Mouse (Mus musculus) spleen, postnatal 4 days (tissue): ENCODE data around the gene Ndufb4.
"Not testable (repeated sequence)": the region's sequence is repeated elsewhere in the genome, so short reads cannot be mapped to it uniquely, and the experiment has no call there.

Source experiments
- DNase-seq, 2 experiments: peaks; one replicate each; pipeline ENCODE4 v3.0.0; 2022; ENCODE audit warnings: low spot score in 2 of 2

Ndufb4 gene

DNA sequence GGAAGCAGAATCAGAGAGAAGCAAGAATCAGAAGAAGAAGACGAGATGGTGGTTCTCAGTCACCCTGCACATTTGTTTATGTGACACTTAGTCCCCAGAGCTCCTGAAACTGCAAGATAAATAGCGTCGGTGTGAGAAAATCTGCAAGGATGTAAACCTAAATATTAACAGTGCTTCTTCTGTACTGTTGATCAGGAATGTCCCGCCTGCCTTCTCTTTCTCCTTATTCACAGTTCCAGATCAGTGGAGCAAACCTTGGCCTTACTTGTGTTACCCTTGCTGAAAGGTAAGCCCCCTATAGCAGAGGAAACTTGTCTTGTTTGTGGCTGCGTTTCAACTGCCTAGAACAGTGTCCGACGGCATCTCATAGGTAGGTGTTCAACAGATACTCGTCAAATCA, 23.3 kb upstream of the Ndufb4 start:
- DNase-seq, result no peak

DNA sequence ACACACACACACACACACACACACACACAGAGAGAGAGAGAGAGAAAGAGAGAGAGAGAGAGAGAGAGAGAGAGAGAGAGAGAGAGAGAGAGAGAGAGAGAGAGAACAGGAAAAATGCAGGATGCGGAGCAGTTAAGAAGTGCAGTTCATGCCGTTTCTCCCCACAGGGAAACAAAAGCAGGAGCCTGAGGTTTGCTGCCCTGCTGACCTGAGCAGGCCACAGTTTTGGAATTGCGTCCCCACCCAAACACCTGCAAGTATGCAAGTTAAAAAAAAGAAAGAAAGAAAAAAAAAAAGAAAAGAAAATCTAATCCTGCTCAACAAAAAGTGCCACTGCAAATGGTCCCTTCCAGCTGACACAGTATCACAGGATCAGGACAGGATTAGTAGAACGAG, 22.4 kb upstream of the Ndufb4 start:
- DNase-seq, result no peak

DNA sequence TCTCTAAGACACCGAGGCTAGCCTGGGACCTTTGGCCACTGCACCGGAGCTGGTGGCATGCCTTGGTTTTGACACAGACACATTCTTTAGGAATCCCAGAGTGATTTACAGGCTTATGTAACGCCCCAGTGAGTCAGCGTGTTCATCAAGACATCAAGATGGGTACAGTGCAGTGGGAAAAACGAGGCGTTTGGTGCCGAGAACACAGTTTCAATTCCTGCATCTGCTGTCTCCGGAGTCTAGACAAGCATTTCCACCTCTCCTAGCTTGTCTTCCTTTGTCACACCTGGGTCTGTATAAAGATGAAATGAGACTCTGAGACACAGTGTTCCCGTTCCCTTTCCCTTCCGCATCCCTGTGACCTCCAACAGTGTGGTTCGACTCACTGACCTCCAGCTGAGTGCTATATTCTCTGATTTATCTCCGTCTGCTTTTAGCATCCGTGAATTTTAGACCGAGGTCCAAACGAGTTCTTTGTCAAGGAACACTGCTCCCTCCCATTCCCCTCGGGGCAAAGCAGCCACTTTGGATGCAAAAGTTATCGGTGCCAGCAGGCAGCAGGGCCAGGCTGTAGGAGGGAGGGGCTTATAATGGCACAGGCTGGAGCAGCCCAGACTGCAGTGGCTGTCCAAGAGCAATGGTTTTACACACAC, 21.9 kb upstream of the Ndufb4 start:
- DNase-seq, result no peak

GRCm38 (mm10) chr16:37675326-37675725, 21.1 kb upstream of the Ndufb4 start:
- DNase-seq, result no peak

DNA sequence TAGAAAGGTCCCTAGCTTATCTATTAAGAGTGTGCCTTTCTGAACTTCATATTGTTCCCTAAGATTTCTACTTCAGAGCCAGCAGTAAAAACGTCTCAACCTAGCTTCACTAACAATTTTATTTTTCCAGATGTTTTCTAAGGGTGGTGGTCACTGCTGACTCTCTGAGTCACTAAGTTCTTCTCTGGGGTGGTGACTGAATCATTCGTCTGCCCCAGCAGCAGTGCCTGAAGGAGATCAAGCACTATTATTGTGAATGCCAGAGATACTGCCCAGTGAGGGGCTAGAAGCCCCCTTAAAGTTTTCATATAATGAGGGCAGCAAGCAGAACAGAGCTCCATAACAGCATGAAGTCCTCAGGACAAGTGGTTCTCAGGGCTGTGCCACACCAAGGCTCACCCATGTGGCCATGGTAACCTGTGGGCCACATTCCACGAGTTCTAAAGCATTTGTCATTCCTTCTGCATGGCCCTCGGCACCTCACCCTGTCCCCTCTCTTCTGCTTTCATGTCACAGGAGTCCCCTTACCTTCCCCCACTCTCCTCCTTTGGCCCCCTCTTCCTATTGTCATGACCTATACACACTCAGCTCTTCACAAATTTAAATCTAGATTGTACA, 16.5 kb upstream of the Ndufb4 start:
- DNase-seq, result no peak

- no peak for DNase-seq
Observed at GRCm38 (mm10) chr16:37665394-37665935, 11.2 kb upstream of the Ndufb4 start.

DNA sequence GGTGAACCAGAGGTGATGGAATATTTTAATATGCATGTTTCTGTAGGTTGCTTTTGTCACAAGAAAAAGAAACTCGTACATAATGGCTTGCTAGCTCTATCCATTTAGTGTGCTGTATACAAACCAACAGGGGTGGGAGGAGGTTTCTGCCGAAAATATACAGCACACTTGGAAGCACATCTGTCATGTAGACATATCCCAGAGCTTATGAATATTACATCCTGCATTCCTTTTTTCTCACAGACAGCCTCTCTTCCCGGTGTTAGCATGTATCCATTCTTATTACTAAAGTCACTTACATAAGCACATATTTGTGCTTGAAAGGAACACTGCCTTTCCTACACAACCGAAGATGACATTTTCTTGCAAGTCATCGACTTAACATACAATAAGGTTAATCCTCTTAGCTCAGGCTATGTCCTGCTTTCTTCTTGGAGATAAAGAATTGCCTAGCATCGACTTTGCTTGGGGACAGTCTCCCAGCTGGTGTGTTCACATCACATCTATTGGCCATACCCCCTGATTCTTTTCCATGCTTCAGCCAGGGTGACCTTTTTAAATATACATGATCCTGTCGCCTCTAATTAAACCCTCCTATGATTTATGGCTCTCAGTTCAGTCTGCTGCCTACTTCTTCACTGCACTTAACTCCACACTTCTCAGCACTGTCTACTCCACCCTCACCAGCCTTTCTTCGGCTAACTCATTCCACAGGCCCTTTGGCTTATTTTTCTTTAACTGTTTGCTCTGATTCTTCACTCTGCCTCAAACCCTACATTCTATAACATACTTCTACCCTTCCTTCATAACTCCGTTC, 9.6 kb upstream of the Ndufb4 start:
- DNase-seq, result no peak

DNA sequence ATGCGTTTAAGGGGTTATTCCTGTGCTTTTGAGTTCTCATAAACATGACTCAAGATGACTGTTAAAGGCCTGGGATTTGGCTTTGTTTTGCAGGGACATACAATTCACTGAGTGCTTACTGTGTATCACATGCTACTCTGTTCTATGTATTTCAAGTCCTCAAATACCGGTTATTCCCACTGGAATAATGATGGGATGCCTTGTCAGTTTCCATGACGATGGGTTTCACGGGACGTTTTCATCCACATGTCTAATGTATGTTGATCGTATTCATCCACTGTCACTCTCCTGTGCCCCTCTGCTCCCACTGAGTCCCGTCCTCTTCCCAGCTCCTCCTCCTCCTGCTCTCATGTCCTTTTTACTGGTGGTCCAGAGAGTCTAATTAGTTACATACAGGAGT, 2.5 kb upstream of the Ndufb4 start:
- DNase-seq, result no peak

DNA sequence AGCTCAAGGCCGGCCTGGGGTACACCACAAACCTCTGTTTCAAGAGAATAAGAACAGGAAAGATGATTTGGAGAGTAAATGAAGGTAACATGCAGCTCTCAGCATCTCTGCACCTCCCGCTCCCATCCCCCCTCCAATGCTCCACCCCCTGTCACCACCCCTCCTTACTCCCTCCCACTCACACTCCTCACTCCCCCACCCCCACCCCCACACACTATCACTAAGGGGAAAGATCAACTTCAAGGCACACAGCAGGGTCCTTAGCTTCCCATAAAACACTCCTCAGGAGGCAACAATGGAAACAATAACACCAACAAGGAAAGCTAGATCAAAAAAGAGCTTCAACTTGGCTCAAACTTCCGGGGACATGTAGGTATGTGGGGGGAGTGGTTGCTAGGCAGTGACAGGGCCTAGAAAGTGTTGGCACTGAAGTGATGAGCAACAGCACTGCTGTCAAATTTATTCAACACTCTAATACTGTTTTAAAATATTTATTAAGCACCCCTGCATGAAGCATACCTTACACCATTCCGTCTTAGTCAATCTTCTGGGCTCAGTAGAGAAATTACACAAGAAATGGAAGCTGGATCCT, 1.6 kb upstream of the Ndufb4 start:
- no peak for DNase-seq

- DNase-seq, result no peak
Observed at GRCm38 (mm10) chr16:37654831-37655455, 690 bp upstream of the Ndufb4 start.

GRCm38 (mm10) chr16:37653058-37653457, 1.2 kb downstream of the Ndufb4 start:
- DNase-seq, result no peak

DNA sequence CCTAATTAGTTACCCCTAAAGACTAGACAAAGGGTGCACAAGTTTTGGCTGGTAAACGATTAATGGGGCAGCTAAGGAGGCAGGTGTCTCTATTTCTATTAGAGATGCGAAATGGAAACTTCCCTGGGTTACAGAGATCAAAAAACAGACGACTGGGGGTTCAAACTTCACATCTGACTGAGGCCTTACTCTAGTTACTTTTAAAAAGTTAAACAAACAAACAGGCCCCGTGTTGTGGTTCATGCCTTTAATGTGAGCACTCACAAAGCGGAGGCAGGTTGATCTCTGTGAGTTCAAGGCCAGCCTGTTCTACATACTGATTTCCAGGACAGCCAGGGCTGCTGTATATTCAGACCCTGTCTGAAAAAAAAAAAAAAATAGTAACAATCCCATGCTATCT, 1.6 kb downstream of the Ndufb4 start:
- no peak for DNase-seq

GRCm38 (mm10) chr16:37651467-37651866, 2.8 kb downstream of the Ndufb4 start:
- no peak for DNase-seq

- DNase-seq, result no peak
Observed at GRCm38 (mm10) chr16:37649068-37649467, 5.2 kb downstream of the Ndufb4 start.

GRCm38 (mm10) chr16:37647936-37648335, 6.3 kb downstream of the Ndufb4 start:
- no peak for DNase-seq

GRCm38 (mm10) chr16:37647067-37647466, 7.2 kb downstream of the Ndufb4 start:
- no peak for DNase-seq

DNA sequence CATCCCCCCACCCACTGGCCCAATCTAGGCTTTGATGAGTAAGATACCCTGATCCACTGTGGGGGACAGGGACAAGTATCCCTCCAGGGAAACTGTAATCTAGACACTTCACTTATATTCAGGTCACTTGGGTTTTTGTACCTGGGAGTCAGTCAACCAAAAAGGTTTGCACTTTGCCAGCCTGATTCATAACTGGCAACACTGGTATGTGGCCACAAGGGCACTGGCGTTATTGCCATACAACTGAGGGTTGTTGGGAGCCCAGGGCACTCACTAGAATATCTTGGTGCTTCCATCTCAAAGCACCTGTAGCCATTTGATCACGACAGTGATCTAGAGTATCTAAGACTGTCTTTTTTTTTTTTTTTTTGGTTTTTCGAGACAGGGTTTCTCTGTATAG, 8.5 kb downstream of the Ndufb4 start:
- no peak for DNase-seq

GRCm38 (mm10) chr16:37645211-37645610, 9.0 kb downstream of the Ndufb4 start:
- no peak for DNase-seq

GRCm38 (mm10) chr16:37644486-37644885, 9.8 kb downstream of the Ndufb4 start:
- DNase-seq, result no peak

DNA sequence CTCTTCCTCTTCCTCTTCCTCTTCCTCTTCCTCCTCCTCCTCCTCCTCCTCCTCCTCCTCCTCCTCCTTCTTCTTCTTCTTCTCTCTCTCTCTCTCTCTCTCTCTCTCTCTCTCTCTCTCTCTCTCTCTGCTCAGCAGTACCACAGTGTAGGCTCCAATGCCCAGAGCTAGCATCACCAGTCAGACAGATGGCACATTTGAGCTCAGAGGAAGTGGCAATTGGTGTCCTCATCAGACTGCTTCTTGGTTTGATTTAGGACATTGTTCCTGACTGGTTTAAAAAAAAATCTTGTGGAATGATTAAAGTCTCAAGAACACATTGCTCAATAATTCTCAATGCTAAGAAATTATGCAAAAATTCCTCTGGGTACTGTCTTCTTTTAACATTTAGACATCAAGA, 13.7 kb downstream of the Ndufb4 start:
- DNase-seq, result not testable (repeated sequence)

GRCm38 (mm10) chr16:37637802-37638201, 16.5 kb downstream of the Ndufb4 start:
- DNase-seq, result no peak

GRCm38 (mm10) chr16:37636107-37636506, 18.1 kb downstream of the Ndufb4 start:
- no peak for DNase-seq
